Mouse (Mus musculus) ovary, postnatal 36 days (tissue): Measurements from ENCODE around the gene Fev.
A peak's percentile ranks its signal among the peaks of the same experiment; 100 is the strongest.

Source experiments
- DNase-seq: peaks from one replicate; pipeline ENCODE4 v3.0.0; 2022; ENCODE audit warnings: low spot score, mixed read lengths

Fev gene

GRCm38 (mm10) chr1:74880785-74881360 lies 4.3 kb downstream of the Fev start:
- peak; percentile 67 for DNase-seq

GRCm38 (mm10) chr1:74877199-74877598 lies 8.0 kb downstream of the Fev start:
- DNase-seq: no peak

- no peak for DNase-seq
Measured at GRCm38 (mm10) chr1:74872218-74872617, 13.0 kb downstream of the Fev start.

- DNase-seq: no peak
Measured at GRCm38 (mm10) chr1:74861783-74862182, 23.4 kb downstream of the Fev start.

GRCm38 (mm10) chr1:74859223-74859984 lies 25.8 kb downstream of the Fev start:
- no peak for DNase-seq

GRCm38 (mm10) chr1:74858805-74859204 lies 26.4 kb downstream of the Fev start:
- DNase-seq: no peak

- peak; percentile 66 for DNase-seq
Measured at GRCm38 (mm10) chr1:74858171-74858719, 27.0 kb downstream of the Fev start.

- DNase-seq: no peak
Measured at GRCm38 (mm10) chr1:74857677-74858076, 27.5 kb downstream of the Fev start.

- DNase-seq: no peak
Measured at GRCm38 (mm10) chr1:74857201-74857600, 28.0 kb downstream of the Fev start.

GRCm38 (mm10) chr1:74856791-74857190 lies 28.4 kb downstream of the Fev start:
- no peak for DNase-seq

- DNase-seq: no peak
Measured at GRCm38 (mm10) chr1:74856439-74856720, 28.8 kb downstream of the Fev start.

- no peak for DNase-seq
Measured at GRCm38 (mm10) chr1:74855651-74856438, 29.4 kb downstream of the Fev start.

GRCm38 (mm10) chr1:74855156-74855555 lies 30.1 kb downstream of the Fev start:
- DNase-seq: no peak

- peak; percentile 71 for DNase-seq
Measured at GRCm38 (mm10) chr1:74854306-74855056, 30.7 kb downstream of the Fev start, which contains the start of gene Cdk5r2. TSS of gene Cdk5r2 (plus strand) at chr1:74854934.

- no peak for DNase-seq
Measured at GRCm38 (mm10) chr1:74851001-74851775, 34.0 kb downstream of the Fev start.

- no peak for DNase-seq
Measured at GRCm38 (mm10) chr1:74850251-74850650, 35.0 kb downstream of the Fev start.

- no peak for DNase-seq
Measured at GRCm38 (mm10) chr1:74848946-74849345, 36.3 kb downstream of the Fev start.

GRCm38 (mm10) chr1:74846341-74846740 lies 38.9 kb downstream of the Fev start:
- DNase-seq: no peak

GRCm38 (mm10) chr1:74843090-74843489 lies 42.1 kb downstream of the Fev start:
- no peak for DNase-seq

GRCm38 (mm10) chr1:74833255-74833654 lies 52.0 kb downstream of the Fev start:
- no peak for DNase-seq
